Mouse (Mus musculus): ENCODE results near the gene Zfp711.

Gene Zfp711

GRCm38 (mm10) chrX:112600511-112601305, at the start of gene Zfp711:
TSS of gene Zfp711 (plus strand) at chrX:112600526.
- peak; percentile 66 for DNase-seq

GRCm38 (mm10) chrX:112567716-112568115, 32.6 kb upstream of the Zfp711 start:
- DNase-seq, result no peak

GRCm38 (mm10) chrX:112601306-112602120, 1.2 kb downstream of the Zfp711 start:
- DNase-seq, result peak; percentile 39

- no peak for DNase-seq
These were observed 75.2 kb downstream of the Zfp711 start for GRCm38 (mm10) chrX:112675525-112675924.

GRCm38 (mm10) chrX:112680605-112681004, 80.3 kb downstream of the Zfp711 start:
- no peak for DNase-seq
